Mouse (Mus musculus) lung, adult 2 months (tissue): ENCODE results near the gene Tcirg1. TPM values are rescaled to one million over a fixed set of nuclear protein-coding genes. Genes with fewer than 3 reads are reported as not detected.

Experiments
- DNase-seq: peaks from one replicate; pipeline ENCODE4 v3.0.0; 2022
- H3K4me1 ChIP-seq: fragments of 200-500 bp; 2 replicates; pipeline ENCODE4 v1.6.1; 2011; ENCODE audit warnings: low read length; ENCODE audit not compliant: control insufficient read depth, insufficient read depth
- H3K4me3 ChIP-seq: fragments of 200-500 bp; replicated peaks from 2 replicates; pipeline ENCODE3; 2011; ENCODE audit warnings: low read depth, mild to moderate bottlenecking, control low read depth, low read length; ENCODE audit errors: extremely low read depth
- CTCF ChIP-seq: fragments of 200-500 bp; IDR thresholded peaks from 2 replicates; pipeline ENCODE4 v1.5.1; 2011; ENCODE audit warnings: mild to moderate bottlenecking, low read length, control low read depth; ENCODE audit not compliant: insufficient read depth
- POLR2A ChIP-seq: fragments of 200-500 bp; IDR thresholded peaks from 2 replicates; pipeline ENCODE4 v1.6.1; 2011; ENCODE audit warnings: low read depth, mild to moderate bottlenecking, control low read depth, low read length, borderline replicate concordance; ENCODE audit errors: extremely low read depth
- WGBS: fragments of 180-500 bp; shearing (Covaris S2); methylation state at CpG from one replicate; pipeline ENCODE4 v1.1.7; 2018; 5-methylcytosine and 5-hydroxymethylcytosine counted together
- polyA plus RNA-seq: library from polyadenylated mRNA; depleted of rRNA; stranded (reverse); fragments of >200 nt; gene quantifications from 2 replicates; pipeline ENCODE4 v1.2.3, GENCODE M21; 2012

The Tcirg1 gene
- polyA plus RNA-seq, 1 experiment = 164 TPM

DNA sequence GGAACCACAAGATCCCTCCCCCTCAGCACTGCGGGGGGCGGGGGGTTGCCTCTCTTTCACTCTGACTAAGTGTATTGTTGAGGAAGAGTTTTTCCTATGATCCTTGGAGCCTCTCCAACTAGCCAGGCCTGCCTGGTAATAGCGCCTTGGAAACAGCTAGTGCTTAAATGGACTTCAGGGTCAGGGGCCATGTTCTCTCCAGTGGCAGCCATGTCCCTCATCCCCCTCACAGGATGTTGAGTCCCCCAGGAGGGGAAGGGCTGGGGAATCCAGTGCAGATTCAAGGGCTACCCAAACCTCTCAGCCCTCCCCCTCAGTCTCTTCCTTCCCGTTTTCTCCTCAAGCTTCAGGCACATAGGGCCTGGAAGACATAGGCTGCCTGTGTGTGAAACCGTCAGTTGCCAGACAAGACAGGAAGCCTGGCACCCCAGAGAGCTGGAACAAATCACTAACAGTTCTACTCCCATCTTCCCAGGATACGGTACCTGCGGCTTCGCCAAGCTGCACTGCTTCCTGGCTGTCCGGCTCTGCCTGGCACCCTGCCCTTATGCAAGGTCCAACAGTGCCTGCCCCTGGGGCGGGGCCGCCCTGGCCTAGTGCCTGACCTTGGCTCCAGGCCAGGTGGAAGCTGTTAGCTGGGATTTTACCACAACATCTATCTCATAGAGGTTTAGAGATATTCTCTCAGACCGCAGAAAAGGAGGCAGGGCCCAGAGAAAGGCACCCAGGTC, 22.4 kb upstream of the Tcirg1 start, which contains the start of gene Aldh3b1:
Gene Aldh3b1 (minus strand): TSS at position 598 of the 731 bp plus-strand sequence.
- peak; percentile 96 for DNase-seq
- H3K4me3 ChIP-seq = peak within 1 kb of the TSS; percentile 53
- H3K4me1 ChIP-seq = peaks cover 24% of the 10 kb centered on the region
- TF ChIP-seq CTCF = no peak
- peak; percentile 61; the same call in 1 of the 2 replicates for TF ChIP-seq POLR2A
- WGBS = 4% methylated on average over 12 of the region's 12 CpGs

GRCm38 (mm10) chr19:3928779-3929178, 21.8 kb upstream of the Tcirg1 start:
- H3K4me1 ChIP-seq = peaks cover 30% of the 10 kb centered on the region
- 48% methylated on average over 4 of the region's 4 CpGs for WGBS
- DNase-seq = no peak
- TF ChIP-seq POLR2A (no peak), CTCF (no peak)
- no peak overlapping the region for H3K4me3 ChIP-seq

GRCm38 (mm10) chr19:3927989-3928388, 21.1 kb upstream of the Tcirg1 start:
- WGBS = 84% methylated on average over 4 of the region's 4 CpGs
- Histone ChIP-seq H3K4me1 (peaks cover 38% of the 10 kb centered on the region), H3K4me3 (no peak overlapping the region)
- TF ChIP-seq CTCF (no peak), POLR2A (no peak)
- DNase-seq = no peak

- Histone ChIP-seq H3K4me1 (peaks cover 38% of the 10 kb centered on the region), H3K4me3 (no peak overlapping the region)
- no peak for DNase-seq
- 74% methylated on average over 6 of the region's 6 CpGs for WGBS
- TF ChIP-seq POLR2A (no peak), CTCF (no peak)
Measured at GRCm38 (mm10) chr19:3926685-3927084, 19.8 kb upstream of the Tcirg1 start.

DNA sequence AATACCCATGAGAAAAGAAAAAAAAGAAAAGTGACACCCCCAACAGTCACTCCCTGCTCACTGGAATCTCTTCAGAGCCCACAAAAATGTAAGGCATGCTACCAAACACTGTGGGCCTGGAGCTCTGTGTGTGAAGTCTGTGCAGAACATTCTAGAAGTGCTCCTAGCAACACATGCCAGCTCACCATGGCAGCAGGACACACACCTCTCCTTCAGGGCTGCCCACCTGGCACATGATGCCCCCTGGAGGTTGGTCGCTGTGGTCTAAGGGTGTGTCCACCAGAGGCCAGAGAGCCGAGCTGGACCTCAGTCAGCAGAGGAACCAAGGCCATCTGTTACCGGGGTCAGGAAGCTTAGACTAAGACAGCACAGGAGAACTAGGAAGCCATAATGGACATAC, 19.3 kb upstream of the Tcirg1 start:
- 36% methylated on average over 3 of the region's 3 CpGs for WGBS
- peak; percentile 22; the same call in 1 of the 2 replicates for TF ChIP-seq CTCF
- peak; percentile 29; the same call in 1 of the 2 replicates for TF ChIP-seq POLR2A
- Histone ChIP-seq H3K4me3 (no peak overlapping the region), H3K4me1 (peaks cover 38% of the 10 kb centered on the region)
- peak; percentile 70 for DNase-seq

DNA sequence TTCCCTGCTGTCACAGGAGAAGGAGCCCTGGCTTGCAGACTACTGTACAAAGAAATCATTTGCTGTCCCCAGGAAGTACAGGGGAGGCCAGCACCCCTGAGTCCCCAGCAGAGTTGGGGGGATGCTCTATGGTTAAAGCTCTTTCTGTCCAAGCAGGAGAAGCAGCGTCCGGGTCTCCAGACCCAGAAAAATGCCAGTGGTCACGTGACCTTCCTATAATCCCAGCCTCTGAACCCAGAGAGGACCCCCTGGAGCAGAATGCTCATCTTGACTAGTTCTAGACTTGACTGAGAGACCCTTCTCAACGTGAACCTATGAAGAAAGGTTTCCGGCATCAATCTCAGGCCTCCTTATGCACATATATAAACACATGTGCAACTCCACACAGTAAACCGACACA, 18.9 kb upstream of the Tcirg1 start:
- no peak for DNase-seq
- TF ChIP-seq CTCF = no peak
- TF ChIP-seq POLR2A = no peak
- Histone ChIP-seq H3K4me1 (peaks cover 38% of the 10 kb centered on the region), H3K4me3 (no peak overlapping the region)
- 77% methylated on average over 6 of the region's 6 CpGs for WGBS

DNA sequence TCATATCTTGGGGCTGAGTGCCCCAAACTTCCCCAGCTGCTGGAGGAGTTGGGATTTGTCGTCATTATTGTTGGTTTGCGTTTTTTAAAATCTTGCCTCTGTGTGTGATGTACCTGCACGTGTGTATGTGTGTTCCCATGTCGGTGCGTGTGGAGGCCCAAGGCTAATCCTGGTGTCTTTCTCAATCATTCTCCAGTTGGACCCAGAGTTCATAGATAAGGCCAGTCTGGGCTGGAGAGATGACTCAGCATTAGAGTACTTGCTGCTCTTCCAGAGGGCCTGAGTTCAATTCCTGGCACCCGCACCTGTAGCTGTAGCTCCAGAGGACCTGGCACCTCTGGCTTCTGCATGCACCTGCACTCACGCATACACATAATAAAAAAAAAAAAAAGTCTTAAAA, 17.9 kb upstream of the Tcirg1 start:
- 93% methylated on average over 7 of the region's 7 CpGs for WGBS
- Histone ChIP-seq H3K4me1 (peaks cover 32% of the 10 kb centered on the region), H3K4me3 (no peak overlapping the region)
- no peak for DNase-seq
- TF ChIP-seq POLR2A = no peak
- TF ChIP-seq CTCF = no peak

DNA sequence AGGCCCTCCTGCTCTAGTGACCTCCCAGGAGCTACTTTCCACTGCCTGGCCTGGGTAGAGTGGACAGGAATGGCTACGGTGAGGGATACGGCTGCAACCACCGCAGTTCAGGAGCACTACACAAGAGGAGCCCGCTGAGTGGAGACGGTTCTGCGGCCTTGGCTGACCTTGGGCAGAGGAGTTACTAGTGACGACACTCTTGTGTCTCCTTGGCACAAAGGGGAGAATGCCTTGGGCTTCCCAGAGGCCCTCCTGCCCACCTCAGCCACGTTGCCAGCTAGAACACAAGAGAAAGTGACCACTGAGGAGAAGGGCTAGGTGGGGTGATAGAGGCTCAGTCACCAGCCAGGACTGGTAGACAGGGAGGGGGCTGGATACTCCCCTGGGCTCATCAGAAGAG, 17.3 kb upstream of the Tcirg1 start:
- DNase-seq = no peak
- 67% methylated on average over 8 of the region's 8 CpGs for WGBS
- TF ChIP-seq CTCF = no peak
- no peak for TF ChIP-seq POLR2A
- H3K4me1 ChIP-seq = peaks cover 26% of the 10 kb centered on the region
- H3K4me3 ChIP-seq = no peak overlapping the region

DNA sequence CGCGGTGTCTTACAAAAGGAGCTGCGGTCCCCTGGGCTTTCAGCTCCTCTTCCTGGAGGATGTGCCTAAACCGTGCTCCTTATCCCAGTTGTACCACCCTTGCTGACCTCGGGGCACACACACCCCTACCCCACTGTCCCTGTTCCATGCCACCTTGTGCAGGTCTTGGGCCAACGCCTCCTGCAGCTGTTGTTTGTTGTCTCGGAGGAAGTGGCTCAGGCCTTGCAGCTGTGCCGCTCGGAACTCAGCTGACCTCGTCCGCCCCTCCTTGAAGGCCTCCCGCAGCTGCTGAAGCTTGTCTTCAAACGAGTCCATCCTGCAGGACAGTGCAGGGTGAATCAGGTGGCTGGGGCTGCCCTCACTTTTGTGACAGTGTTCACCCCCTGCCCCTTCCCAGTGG, 16.7 kb upstream of the Tcirg1 start:
- H3K4me1 ChIP-seq = peaks cover 22% of the 10 kb centered on the region
- no peak for TF ChIP-seq POLR2A
- TF ChIP-seq CTCF = no peak
- H3K4me3 ChIP-seq = no peak overlapping the region
- WGBS = 27% methylated on average over 13 of the region's 13 CpGs
- no peak for DNase-seq
